Mouse (Mus musculus) stomach, embryonic 15.5 days (tissue): ENCODE measurements at regions not wholly inside any gene's neighbourhood (a gene's known extent, or its start where the extent isn't known, plus 50 kb on each side); places are given as distances from the start of the nearest gene placed in this dataset.

Source experiments
- ATAC-seq: fragments of 200-750 bp; cut with Nextera tagmentation; 2 replicates; pipeline ENCODE4 v1.8.0; 2017; ENCODE audit warnings: low read depth, moderate number of reproducible peaks, moderate TSS enrichment; ENCODE audit not compliant: insufficient read depth, low FRiP score
- H3K27ac ChIP-seq: fragments of 300-500 bp; sonication (generic); 2 replicates; pipeline ENCODE4 v1.5.1; 2015; ENCODE audit warnings: mild to moderate bottlenecking, inconsistent platforms
- H3K27me3 ChIP-seq: fragments of 300-500 bp; sonication (generic); replicated peaks from 2 replicates; pipeline ENCODE4 v1.6.1; 2015; ENCODE audit warnings: inconsistent platforms
- H3K36me3 ChIP-seq: fragments of 300-500 bp; sonication (generic); 2 replicates; pipeline ENCODE4 v1.6.1; 2015; ENCODE audit warnings: inconsistent platforms
- H3K4me1 ChIP-seq: fragments of 300-500 bp; sonication (generic); 2 replicates; pipeline ENCODE4 v1.6.1; 2015; ENCODE audit warnings: inconsistent platforms
- H3K4me2 ChIP-seq: fragments of 300-500 bp; sonication (generic); 2 replicates; pipeline ENCODE4 v1.6.1; 2015; ENCODE audit warnings: mild to moderate bottlenecking, inconsistent platforms
- H3K4me3 ChIP-seq: fragments of 300-500 bp; sonication (generic); replicated peaks from 2 replicates; pipeline ENCODE4 v1.5.1; 2015; ENCODE audit warnings: inconsistent platforms
- H3K9ac ChIP-seq: fragments of 300-500 bp; sonication (generic); 2 replicates; pipeline ENCODE4 v1.6.1; 2015; ENCODE audit warnings: inconsistent platforms
- H3K9me3 ChIP-seq: fragments of 300-500 bp; sonication (generic); 2 replicates; pipeline ENCODE4 v1.6.1; 2016; ENCODE audit warnings: inconsistent platforms
- WGBS: fragments of 180-500 bp; shearing (Covaris S2); methylation state at CpG from one replicate; pipeline ENCODE4 v1.1.7; 2015; 5-methylcytosine and 5-hydroxymethylcytosine counted together

- Histone ChIP-seq H3K36me3 (no peaks in the 10 kb centered on the region), H3K27ac (no peak overlapping the region), H3K9me3 (no peaks in the 10 kb centered on the region), H3K9ac (no peak overlapping the region), H3K27me3 (no peaks in the 10 kb centered on the region), H3K4me1 (no peaks in the 10 kb centered on the region; the same call in 1 of the 2 replicates), H3K4me3 (no peak overlapping the region), H3K4me2 (no peak overlapping the region)
- no peak for ATAC-seq
- 89% methylated on average over 1 of the region's 1 CpGs for WGBS
Measured at GRCm38 (mm10) chr9:27663230-27663629, 127.3 kb upstream of the Opcml start.

GRCm38 (mm10) chr9:27665659-27666058 is 124.9 kb upstream of the Opcml start:
- Histone ChIP-seq H3K27ac (no peak overlapping the region), H3K9me3 (no peaks in the 10 kb centered on the region), H3K4me2 (no peak overlapping the region), H3K27me3 (no peaks in the 10 kb centered on the region), H3K9ac (no peak overlapping the region), H3K36me3 (no peaks in the 10 kb centered on the region), H3K4me1 (no peaks in the 10 kb centered on the region), H3K4me3 (no peak overlapping the region)
- WGBS: 78% methylated on average over 2 of the region's 2 CpGs
- ATAC-seq: no peak

- H3K27ac ChIP-seq: no peak overlapping the region
- H3K27me3 ChIP-seq: no peaks in the 10 kb centered on the region
- no peak overlapping the region for H3K4me3 ChIP-seq
- H3K9me3 ChIP-seq: no peaks in the 10 kb centered on the region
- 26% methylated on average over 6 of the region's 6 CpGs for WGBS
- no peak for ATAC-seq
- no peaks in the 10 kb centered on the region for H3K36me3 ChIP-seq
- no peak overlapping the region for H3K9ac ChIP-seq
- H3K4me1 ChIP-seq: no peaks in the 10 kb centered on the region
- no peak overlapping the region for H3K4me2 ChIP-seq
Measured at GRCm38 (mm10) chr9:27670032-27670740, 120.4 kb upstream of the Opcml start.

GRCm38 (mm10) chr9:27685325-27685724 is 105.2 kb upstream of the Opcml start:
- no peaks in the 10 kb centered on the region for H3K4me1 ChIP-seq
- no peaks in the 10 kb centered on the region for H3K27me3 ChIP-seq
- no peaks in the 10 kb centered on the region for H3K36me3 ChIP-seq
- H3K4me2 ChIP-seq: no peak overlapping the region
- H3K9ac ChIP-seq: no peak overlapping the region
- H3K4me3 ChIP-seq: no peak overlapping the region
- H3K27ac ChIP-seq: no peak overlapping the region
- no peaks in the 10 kb centered on the region for H3K9me3 ChIP-seq
- ATAC-seq: no peak

- H3K4me2 ChIP-seq: no peak overlapping the region
- H3K4me3 ChIP-seq: no peak overlapping the region
- 61% methylated on average over 4 of the region's 4 CpGs for WGBS
Measured at GRCm38 (mm10) chr9:27691616-27692015, 99.0 kb upstream of the Opcml start.

GRCm38 (mm10) chr9:27692751-27693150 is 97.8 kb upstream of the Opcml start:
- Histone ChIP-seq H3K4me1 (no peaks in the 10 kb centered on the region), H3K27ac (no peak overlapping the region), H3K4me2 (no peak overlapping the region), H3K9ac (no peak overlapping the region), H3K27me3 (no peaks in the 10 kb centered on the region), H3K4me3 (no peak overlapping the region), H3K9me3 (no peaks in the 10 kb centered on the region), H3K36me3 (no peaks in the 10 kb centered on the region)
- no peak for ATAC-seq
- 86% methylated on average over 3 of the region's 3 CpGs for WGBS

More at GRCm38 (mm10) chr9:27691616-27692015, 99.0 kb upstream of the Opcml start:
- no peak overlapping the region for H3K9ac ChIP-seq
- no peaks in the 10 kb centered on the region for H3K4me1 ChIP-seq
- ATAC-seq: no peak
- no peak overlapping the region for H3K27ac ChIP-seq
- no peaks in the 10 kb centered on the region for H3K36me3 ChIP-seq
- no peaks in the 10 kb centered on the region for H3K27me3 ChIP-seq
- H3K9me3 ChIP-seq: no peaks in the 10 kb centered on the region

GRCm38 (mm10) chr9:27694805-27695593 is 95.6 kb upstream of the Opcml start:
- Histone ChIP-seq H3K9me3 (no peaks in the 10 kb centered on the region), H3K27me3 (no peaks in the 10 kb centered on the region), H3K4me1 (no peaks in the 10 kb centered on the region), H3K36me3 (no peaks in the 10 kb centered on the region), H3K4me2 (no peak overlapping the region), H3K27ac (no peak overlapping the region), H3K9ac (no peak overlapping the region), H3K4me3 (no peak overlapping the region)
- no peak for ATAC-seq
- WGBS: 68% methylated on average over 8 of the region's 8 CpGs

- 73% methylated on average over 9 of the region's 9 CpGs for WGBS
- H3K27me3 ChIP-seq: no peaks in the 10 kb centered on the region
- H3K36me3 ChIP-seq: no peaks in the 10 kb centered on the region
- no peaks in the 10 kb centered on the region for H3K4me1 ChIP-seq
- H3K27ac ChIP-seq: no peak overlapping the region
- no peak overlapping the region for H3K9ac ChIP-seq
- ATAC-seq: no peak
- H3K4me2 ChIP-seq: no peak overlapping the region
- no peak overlapping the region for H3K4me3 ChIP-seq
- no peaks in the 10 kb centered on the region for H3K9me3 ChIP-seq
Measured at GRCm38 (mm10) chr9:27701559-27701958, 89.0 kb upstream of the Opcml start.

- no peaks in the 10 kb centered on the region for H3K4me1 ChIP-seq
- H3K27me3 ChIP-seq: no peaks in the 10 kb centered on the region
- H3K9ac ChIP-seq: no peak overlapping the region
- no peak overlapping the region for H3K4me2 ChIP-seq
- no peaks in the 10 kb centered on the region for H3K9me3 ChIP-seq
- 69% methylated on average over 3 of the region's 3 CpGs for WGBS
- ATAC-seq: no peak
- H3K27ac ChIP-seq: no peak overlapping the region
- H3K4me3 ChIP-seq: no peak overlapping the region
- no peaks in the 10 kb centered on the region for H3K36me3 ChIP-seq
Measured at GRCm38 (mm10) chr9:27702140-27702539, 88.4 kb upstream of the Opcml start.

GRCm38 (mm10) chr9:27704001-27704400 is 86.6 kb upstream of the Opcml start:
- ATAC-seq: no peak
- Histone ChIP-seq H3K4me1 (no peaks in the 10 kb centered on the region), H3K9ac (no peak overlapping the region), H3K4me2 (no peak overlapping the region), H3K27me3 (no peaks in the 10 kb centered on the region), H3K36me3 (no peaks in the 10 kb centered on the region), H3K27ac (no peak overlapping the region), H3K9me3 (no peaks in the 10 kb centered on the region), H3K4me3 (no peak overlapping the region)
- 74% methylated on average over 5 of the region's 5 CpGs for WGBS

- H3K9ac ChIP-seq: no peak overlapping the region
- H3K27me3 ChIP-seq: no peaks in the 10 kb centered on the region
- 77% methylated on average over 2 of the region's 2 CpGs for WGBS
- no peak overlapping the region for H3K4me2 ChIP-seq
- no peaks in the 10 kb centered on the region for H3K4me1 ChIP-seq
- no peak for ATAC-seq
- no peak overlapping the region for H3K4me3 ChIP-seq
- H3K27ac ChIP-seq: no peak overlapping the region
- H3K9me3 ChIP-seq: no peaks in the 10 kb centered on the region
- no peaks in the 10 kb centered on the region for H3K36me3 ChIP-seq
Measured at GRCm38 (mm10) chr9:27723840-27724408, 66.7 kb upstream of the Opcml start.

GRCm38 (mm10) chr9:27724576-27724975 is 66.0 kb upstream of the Opcml start:
- Histone ChIP-seq H3K9me3 (no peaks in the 10 kb centered on the region), H3K4me1 (no peaks in the 10 kb centered on the region), H3K27ac (no peak overlapping the region), H3K4me3 (no peak overlapping the region), H3K36me3 (no peaks in the 10 kb centered on the region), H3K9ac (no peak overlapping the region), H3K4me2 (no peak overlapping the region), H3K27me3 (no peaks in the 10 kb centered on the region)
- 57% methylated on average over 2 of the region's 2 CpGs for WGBS
- ATAC-seq: no peak
